Mouse (Mus musculus) gonadal fat pad, adult 2 months (tissue): Measurements from ENCODE around the gene Lrrc41. TPM values are rescaled to one million over a fixed set of nuclear protein-coding genes. Genes with fewer than 3 reads are reported as not detected.
A peak's percentile ranks its signal among the peaks of the same experiment; 100 is the strongest.

Source experiments
- DNase-seq: peaks from one replicate; pipeline ENCODE4 v3.0.0-alpha.2; 2012; ENCODE audit warnings: low read depth
- polyA plus RNA-seq: library from polyadenylated mRNA; depleted of rRNA; stranded (reverse); fragments of >200 nt; gene quantifications from 2 replicates; pipeline ENCODE4 v1.2.3, GENCODE M21; 2012; rRNA removed

Gene Lrrc41
- polyA plus RNA-seq, result 71.5 and 83.8 TPM in 2 replicates

DNA sequence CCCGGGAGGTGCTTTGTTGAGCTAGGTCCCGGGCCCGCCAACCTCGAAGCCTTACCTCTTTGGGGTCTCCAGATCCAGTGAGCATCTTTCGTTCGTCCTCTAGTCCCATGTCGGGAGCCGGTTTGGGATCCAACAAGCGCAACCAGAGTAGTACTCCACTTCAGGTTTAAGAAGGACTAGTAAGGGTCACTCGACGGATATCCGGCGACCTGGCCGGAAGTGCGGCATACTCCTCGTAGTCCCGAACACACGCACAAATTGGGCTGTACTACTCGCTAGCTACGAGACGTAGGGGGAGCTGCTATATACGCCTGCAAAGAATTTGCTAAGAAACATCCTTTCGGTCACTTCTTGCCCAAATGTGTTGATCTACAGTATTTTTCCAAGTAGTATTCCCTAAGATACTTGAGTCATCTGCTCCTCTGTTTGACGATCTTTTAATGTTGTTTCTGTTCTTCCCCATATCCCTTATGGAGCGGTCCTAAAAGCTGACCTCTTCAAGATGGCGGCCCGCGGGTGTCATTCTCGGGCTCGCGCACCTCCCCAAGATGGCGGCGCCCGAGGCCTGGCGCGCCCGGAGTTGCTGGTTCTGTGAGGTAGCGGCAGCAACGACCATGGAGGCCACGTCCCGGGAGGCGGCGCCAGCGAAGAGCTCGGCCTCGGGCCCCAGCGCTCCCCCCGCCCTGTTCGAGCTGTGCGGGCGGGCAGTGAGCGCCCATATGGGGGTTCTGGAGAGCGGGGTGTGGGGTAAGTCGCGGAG, at the start of gene Lrrc41, which contains the start of gene Uqcrh:
Lrrc41 (plus strand) TSS at position 409 of the 760 bp plus-strand sequence.
Uqcrh (minus strand) TSS at position 211 of the 760 bp plus-strand sequence.
- peak; percentile 56 for DNase-seq

DNA sequence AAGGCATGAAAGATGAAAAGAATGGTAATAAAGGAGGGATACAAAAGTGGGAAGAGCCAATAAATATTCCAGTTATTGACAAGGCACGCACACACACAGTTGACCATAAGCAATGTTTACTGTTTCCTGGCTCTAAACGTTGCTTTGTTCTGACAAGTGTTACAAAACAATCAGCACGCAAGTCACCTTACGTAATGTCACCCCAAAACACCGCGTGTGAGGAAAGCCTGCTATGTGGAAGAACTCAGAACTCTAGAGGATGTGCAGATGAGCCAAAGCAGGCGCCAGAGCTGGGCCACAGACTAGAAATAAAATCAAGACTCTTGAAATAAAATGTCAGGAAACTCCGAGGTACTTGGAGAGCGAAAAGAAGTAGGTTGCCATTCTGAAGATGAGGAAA, 42.2 kb upstream of the Lrrc41 start:
- no peak for DNase-seq

DNA sequence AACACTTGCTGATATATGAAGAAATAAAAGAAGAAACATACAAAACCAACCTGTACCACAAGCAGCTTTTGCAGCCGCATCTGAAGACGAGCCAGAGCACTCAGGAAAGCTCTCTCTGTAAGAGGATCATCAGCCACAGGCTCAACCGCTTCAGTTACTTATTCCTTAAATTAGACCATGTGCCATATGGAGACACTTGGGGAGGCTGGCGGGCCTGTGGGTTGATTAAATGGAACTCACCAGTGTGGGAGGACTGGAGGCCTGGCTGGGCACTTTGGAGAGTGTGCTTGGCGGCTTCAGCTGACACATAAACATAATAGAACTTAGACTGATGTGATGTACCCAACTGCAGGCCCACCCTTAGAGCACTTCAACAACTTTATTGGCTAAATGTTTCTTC, 41.7 kb upstream of the Lrrc41 start:
- DNase-seq, result no peak

DNA sequence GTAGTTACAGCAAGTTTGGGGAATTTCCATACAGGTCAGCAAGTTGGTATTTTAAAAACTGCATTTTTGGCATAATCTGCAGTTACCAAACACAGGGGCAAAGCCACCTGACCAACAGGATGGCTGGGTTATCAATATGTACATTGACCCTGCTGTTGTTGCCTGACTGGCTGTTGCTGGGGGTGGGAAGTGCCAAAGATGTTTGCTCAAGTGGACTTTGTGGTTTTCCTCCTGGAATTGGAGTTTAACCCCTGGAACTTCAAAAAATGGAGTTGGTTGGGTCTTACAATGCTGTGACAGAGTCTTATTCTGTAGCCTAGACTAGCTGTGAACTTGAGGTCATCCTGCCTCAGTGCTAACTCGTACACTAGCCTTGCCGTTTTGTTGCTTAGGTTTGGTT, 34.6 kb upstream of the Lrrc41 start:
- DNase-seq, result no peak

DNA sequence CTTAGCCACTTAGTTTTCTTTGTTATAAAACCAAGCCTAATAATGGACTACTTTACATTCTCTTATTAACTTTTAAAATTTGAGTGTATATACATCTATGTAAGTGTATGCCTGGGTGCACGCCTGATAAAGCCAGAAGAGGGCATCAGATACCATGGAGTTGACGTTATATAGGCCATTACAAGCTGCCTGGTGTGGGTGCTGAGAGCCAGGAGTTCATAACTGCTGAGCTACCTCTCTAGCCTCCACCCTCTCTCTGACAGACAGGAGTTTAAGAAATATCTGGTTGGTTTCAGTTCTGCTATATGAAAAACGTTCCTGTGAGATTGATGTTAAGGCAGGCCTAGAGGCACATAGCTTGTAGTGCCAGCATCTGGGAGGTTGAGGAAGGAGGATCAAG, 32.9 kb upstream of the Lrrc41 start:
- DNase-seq, result no peak

DNA sequence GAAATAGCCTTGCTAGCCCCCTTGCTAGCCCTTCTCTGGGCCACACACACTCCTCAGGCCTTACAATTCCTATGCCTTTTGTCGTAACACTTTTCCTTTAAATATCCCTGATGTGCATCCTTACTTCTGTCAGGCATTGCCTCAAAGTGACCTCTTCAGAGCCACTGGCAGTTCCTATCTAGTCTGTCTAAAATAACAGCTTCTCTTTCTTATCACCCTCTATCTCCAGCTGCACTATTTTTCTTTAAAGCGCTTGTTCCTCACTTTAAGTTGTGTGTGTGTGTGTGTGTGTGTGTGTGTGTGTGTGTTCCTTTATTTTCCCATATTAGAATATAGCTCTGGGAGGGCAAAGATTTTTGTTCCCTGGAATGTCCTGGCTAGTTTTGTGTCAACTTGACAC, 28.5 kb upstream of the Lrrc41 start:
- DNase-seq, result no peak

DNA sequence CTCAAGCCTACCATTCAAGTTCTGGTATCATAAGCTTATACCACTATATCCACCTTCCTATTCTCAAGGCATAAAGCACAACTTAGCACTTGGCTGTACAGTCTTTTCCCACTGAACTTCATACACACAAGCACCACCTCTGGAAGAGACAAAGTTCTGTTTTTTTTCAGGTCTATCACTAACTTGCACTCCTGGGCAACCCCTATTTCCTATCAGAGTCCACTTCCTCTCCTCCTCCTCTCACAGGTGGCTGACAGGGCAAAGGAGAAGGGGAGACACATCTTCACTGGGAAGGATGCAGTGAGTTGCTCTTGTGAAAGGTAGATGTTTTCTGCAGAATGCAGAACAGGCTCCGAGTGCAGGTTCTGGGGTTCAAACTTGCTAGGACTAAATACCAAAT, 27.4 kb upstream of the Lrrc41 start:
- DNase-seq, result no peak

DNA sequence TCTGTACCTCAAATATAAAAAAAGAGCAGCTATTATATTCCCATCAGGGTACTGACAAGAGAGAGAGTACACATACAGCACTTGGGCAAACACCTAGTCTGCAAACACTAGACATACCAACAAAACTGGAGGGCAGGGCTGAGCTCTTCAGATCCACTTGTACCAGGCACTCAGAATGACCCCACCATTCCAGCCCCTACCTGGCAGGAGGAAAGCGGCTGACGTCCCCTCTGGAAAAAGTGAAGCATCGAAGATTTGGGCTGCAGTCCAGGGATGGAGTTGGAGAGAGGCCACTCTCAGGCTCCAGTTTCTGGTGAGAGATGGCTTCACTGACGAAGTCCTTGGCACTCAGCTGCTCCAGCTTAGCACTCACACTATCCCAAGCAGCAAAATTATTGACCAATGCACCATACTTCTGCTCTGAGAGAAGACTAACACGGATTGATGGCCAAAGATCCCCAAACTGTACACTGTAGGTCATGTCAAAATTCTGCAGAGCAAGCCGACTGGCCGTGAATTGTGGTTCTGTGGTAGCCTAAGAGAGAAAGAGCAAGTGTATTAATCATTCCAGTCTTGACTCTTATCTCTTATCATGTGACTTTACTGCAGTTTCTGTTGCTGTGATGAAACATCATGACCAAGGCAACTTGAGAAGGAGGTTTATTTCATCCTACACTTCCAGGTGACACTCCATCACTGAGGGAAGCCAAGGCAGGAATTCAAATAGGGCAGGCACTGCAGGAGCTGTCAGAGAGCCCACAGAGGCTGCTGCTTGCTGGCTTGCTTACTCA, 26.7 kb upstream of the Lrrc41 start:
- no peak for DNase-seq

DNA sequence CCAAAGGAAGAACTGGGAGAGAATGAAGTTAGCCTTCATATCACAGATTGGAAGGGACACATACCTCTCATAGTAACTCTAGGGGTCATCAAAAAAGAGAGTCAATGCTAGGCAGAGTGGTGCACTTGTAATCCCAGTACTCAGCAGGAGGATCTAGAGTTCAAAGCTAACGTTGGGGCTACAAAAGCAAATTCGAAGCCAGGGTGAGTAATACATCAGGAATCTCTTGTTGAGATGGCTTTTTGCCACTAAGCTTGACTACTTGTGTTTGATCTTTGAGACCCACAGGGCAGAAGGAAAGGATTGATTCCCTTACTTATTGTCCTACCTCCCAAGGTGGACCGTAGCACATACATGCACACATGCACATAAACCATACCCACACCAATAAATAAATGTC, 25.9 kb upstream of the Lrrc41 start:
- DNase-seq, result no peak

DNA sequence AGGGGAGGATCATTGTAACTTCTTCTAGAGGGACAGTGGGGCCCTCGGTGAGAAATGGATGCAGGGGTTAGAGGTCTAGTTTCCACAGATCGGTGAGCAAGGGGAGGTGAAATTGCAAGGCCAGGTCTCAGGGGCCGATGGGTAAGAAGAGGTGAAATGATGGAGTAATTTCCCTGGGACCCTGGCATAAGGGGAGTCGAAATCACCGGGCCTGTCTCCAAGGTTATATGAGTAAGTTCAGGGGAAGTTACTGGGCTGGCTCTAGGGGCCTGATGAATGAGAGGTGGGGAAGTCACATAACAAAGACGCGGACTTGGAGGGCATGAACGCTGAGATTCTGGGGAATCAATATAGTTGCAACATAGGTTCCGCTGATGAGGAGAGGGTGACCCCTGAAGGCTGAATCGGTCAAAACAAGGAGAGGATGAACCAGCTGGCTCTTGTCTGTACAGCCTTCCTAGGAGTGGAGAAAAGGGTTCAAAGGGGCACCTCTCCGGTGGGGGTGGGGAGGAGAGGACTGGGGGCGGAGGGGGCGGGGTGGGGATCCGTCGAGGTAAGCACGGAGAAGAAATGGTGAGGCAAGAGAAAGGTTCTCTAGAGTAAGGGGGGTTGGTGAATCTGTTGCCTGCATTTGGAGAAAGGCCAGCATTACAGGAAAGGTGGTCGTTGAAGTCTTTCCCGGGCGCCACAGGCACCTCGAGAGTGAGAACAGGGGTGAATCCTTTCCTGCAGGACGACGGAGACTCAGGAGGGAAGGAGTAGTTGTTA, 22.4 kb upstream of the Lrrc41 start:
- DNase-seq, result no peak

DNA sequence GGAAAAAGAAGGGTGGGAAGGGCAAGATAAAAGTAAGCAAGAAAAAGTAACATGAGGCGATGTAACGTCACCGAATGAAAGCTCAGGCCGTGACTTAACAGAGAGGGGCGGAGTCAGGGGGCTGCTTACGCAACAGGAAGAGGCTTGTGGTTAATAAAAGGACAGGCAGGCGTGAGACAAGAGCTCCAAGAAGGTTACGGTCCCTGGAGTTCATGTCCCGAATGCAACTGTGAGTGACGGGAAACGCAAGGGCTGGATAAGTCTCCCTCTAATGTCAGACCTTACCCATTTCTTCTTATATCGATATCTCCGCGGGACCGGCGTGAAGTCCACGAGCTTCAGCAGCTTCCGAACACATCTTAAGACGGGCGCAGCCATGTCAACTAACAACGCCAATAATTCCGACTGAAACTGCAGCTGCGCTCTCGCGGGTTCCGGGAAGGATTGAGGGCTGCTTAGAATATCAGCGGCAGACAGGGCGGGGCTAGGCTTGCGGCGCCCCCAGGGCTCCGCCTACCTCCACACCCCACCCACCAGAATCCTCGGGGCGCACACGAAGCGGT, 21.6 kb upstream of the Lrrc41 start, which contains the start of gene Nsun4:
Nsun4 (minus strand) TSS at position 478 of the 563 bp plus-strand sequence.
- peak; percentile 59 for DNase-seq

DNA sequence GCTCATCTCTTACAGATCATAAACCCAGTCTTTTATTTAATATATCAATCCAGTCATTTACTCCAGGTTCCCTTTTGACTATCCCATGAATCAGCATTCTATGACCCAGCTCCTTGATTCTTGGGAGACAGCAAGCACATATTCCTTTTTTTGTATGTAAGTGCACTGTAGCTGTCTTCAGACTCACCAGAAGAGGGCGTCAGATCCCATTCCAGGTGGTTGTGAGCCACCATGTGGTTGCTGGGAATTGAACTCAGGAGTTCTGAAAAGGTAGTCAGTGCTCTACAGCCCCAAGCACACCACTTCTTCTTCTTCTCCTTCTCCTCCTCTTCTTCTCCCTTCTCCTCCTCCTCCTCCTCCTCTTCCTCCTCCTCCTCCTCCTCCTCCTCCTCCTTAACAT, 17.5 kb upstream of the Lrrc41 start:
- DNase-seq, result no peak

DNA sequence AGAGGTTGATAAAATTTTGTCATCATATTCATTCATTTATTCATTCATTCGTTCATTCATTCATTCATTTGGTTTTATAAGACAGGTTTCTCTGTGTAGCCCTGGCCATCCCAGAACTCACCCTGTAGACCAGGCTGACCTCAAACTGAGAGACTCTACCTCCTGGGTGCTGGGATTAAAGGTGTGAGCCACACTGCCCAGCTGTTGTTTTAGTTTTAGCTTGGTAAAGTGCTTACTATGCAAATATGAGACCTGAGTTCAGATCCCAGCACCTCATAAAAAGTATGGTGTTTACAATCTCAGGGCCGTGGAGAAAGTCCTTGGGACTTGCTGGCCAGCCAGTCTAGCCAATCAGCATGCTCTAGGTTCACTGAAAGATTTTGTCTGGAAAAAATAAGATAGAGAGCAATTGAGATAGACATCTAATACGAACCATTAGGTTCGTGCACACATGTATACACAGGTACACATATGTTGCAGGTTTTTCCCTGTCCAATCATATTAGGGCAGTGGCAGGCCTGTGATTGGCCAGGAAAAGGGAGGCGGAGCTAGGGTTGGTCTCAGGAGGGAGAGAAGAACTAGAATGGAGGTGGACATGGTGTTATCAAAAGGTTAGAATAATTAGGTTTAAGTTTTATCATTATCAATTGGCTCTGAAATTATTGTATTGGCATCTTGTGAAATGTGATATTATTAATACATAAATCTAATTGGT, 15.9 kb upstream of the Lrrc41 start:
- no peak for DNase-seq

DNA sequence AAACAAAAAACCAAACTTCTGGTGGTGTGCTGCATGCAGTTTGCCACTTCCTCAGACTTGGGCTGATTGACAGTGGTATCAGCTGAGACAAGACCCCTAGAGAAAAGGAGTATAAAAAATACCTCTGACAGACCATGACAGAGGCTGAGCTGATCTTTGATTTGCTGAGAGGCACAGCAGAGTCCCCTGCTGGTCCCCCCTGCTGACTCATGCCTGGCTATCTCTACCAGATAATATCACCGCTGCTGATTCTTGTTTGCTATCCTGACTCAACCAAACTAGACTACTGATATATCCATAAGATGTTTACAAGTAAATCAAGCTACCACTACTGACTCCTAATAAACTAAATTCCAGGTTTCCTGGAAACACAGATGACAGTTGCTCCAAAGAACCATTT, 11.2 kb upstream of the Lrrc41 start:
- DNase-seq, result no peak

DNA sequence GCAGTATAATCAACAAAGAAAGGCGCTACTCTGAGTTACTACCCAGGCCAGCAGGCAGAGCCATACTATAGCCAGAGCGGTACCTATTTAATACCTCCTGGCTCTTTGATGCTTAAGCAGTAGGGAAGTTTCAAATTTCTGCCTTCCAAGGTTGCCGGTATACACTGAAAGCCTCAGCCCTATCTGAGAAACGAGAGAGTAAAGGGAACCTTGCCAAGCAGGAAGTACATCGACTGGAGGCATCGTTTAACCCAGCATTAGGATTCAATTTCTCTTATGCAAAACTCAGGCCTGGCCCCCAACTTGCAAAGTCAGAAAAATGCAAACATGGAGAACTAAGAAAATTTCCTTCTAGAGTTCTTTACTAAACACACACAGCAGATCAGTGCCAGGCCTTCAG, 5.0 kb upstream of the Lrrc41 start:
- no peak for DNase-seq

DNA sequence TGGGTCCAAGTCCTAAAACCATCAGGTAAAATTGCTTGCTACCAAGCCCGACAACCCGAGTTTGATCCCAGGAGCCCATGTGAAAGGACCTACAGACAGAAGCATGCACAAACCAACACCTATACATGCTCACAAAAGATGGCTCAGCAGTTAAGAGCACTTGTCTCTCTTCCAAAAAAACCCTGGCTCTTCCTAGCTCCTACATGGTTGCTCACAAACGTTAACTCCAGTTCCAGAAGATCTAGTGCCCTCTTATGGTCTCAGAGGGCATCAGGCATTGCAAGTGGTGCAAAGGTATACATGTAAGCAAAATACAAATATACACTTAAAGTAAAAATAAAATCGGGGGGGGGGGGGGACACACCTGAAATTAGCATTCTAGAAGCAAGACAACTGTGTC, 1.9 kb upstream of the Lrrc41 start:
- DNase-seq, result no peak

DNA sequence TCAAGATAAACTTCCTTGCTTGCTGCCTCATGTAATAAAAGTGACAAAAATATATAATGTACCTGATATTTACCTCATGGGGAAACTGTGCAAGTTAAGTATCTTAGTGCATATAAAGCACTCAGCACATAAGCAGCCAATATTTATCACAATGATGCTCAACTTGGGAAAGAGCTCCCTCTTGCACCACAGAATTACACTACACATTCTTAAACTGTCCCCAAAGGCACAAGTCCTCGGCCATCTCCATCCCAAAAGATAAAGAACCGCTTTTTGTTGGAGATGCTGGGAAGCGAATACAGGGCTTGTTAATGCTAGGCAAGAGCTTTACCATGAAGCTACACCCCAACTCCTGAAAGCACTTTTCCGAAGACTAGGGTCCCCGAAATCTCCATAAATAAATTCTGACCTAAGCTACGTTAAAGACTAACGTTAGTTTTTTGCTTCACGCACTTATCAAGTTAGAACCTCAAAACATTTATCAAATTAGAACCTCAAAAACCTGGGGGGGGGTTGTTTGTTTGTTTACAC, 859 bp upstream of the Lrrc41 start:
- no peak for DNase-seq

DNA sequence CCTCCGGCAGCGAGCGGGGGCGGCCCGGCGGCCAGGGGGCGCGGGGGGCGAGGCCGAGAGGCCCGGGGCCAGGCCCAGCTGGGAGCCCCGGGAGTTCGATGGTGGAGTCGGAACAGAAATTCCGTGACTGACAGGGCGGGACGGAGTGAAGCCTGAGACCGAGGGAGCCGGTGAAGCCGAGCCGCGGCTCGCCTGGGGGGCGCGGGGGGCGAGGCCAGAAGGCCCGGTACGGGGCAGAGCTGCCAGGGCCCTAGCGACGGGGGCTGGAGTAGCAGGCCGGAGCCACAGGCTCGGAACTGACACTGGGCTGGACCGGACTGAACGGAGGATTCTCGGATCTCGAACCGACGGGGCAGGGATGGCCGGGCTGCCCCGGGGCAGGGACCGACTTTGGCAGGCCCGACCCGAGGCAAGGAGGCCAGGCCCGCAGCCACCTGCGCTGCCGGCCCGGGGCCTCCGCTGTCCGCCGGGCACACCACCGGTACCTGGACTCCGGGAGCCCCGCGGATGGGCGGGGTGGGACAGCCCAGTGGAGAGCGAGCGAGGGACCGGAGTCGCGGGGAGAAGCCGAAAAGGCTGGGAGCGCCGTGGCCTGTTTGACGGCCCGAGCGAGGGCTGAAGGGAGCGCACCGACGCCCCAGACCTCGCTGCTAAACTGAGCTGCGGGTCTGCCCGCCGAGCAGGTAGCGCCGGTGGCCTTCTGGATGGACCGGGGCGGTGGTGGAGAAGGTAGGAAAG, 731 bp downstream of the Lrrc41 start:
- DNase-seq, result no peak

DNA sequence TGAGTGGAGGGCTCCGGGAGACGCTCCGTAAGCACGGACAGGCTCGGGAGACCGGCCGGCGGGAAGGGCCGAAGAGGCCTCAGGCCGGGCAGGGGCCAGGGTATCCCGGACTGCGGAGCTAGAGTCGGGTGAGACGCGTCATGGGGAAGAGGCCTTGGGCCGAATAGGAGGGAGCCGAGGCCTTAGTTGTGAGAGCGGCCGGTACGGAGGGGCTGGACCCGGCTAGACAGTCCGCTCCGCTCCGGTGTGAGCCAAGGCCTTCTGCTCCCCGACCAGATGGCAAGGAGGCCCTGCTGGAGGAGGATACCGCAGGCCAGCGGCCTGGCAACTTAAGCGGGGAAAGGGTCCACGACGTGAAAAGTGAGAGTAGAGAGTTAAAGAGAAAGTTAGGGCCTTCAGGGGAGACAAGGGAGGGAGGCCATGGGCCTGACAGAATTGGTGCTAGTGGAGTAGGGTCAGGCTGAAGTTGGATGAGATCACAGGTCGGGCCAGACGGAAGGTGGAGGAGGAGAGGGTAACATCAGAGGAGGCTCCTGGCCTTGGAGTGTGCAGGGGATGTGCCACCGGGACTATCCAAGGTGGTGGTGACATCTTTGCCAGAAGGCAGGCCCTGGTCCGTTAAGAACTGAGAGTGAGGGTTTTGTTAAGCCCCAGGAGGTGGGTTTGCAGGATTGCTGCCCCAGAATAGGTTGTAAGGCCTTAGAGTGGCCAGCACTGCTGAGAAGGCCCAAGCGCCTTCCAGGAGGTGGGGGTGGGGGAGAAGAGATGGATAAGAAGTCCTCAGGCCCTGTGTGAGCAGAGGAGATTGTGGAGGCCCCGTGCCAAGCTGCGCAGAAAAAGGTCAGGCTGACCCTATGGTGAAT, 1.5 kb downstream of the Lrrc41 start:
- DNase-seq, result no peak
